Mouse (Mus musculus) lung, postnatal 14 days (tissue): ENCODE data around the gene Pdpr.
"Not testable (repeated sequence)": the region's sequence is repeated elsewhere in the genome, so short reads cannot be mapped to it uniquely, and the experiment has no call there.

Experiments
- DNase-seq: peaks from one replicate; pipeline ENCODE4 v3.0.0; 2021

The Pdpr gene

DNA sequence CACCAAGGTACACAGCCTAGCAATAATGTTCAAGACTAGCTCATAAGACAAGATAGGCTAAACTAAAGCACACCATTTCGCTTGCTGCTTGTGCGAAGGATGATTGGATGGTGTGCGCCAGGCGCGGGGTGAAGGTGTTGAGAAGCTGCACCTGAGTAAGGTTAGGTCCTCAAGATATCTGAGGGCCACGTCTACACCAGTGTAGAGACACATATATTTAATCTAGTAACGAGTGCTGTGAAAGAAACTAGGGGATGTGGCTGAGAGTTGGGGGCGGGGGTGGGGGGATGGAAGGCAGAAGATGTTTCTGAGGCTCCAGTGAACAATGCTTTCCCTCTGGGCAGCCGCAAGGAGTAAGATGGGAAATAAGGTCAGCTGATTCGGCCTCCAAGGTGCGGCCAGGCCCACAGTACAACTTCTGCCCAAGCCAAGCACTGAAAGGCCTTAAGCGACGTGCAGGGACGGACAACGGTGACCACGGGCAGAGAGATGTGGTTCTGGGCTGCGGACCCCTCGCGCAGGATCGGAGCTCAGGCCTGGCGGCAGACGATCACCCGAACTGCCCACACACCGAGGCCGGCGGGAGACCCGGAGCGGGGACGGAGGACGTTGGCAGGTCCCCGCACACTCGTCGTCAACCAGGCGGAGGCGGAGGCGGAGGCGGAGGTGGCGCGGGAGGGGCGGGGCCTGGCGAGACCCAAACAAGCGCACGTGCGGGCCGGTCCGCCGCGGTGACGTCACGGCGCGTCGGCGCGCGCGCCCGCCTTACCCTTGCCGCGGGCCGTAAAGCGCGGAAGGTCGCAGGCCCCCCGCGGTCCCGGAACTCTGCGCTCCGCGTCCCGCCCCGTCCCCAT, at the start of gene Pdpr:
Pdpr (plus strand) TSS at position 766 of the 854 bp plus-strand sequence.
- DNase-seq: peak; percentile 94

DNA sequence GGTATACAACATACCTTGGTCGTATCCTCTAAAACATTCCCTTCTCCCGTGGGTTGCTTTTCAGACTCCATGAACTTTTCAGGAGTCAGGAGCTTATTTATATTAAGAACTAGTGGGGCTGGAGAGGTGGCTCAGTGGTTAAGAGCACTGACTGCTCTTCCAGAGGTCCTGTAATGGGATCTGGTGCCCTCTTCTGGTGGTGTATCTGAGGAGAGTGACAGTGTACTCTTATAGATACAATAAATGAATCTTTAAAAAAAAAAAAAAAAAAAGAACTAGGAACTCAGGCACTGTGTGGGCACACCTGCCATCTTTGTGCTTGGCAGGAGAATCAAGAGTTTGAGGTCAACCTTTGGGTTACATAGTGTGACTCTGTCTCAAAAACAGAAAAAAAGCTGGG, 45.7 kb upstream of the Pdpr start:
- DNase-seq: no peak

DNA sequence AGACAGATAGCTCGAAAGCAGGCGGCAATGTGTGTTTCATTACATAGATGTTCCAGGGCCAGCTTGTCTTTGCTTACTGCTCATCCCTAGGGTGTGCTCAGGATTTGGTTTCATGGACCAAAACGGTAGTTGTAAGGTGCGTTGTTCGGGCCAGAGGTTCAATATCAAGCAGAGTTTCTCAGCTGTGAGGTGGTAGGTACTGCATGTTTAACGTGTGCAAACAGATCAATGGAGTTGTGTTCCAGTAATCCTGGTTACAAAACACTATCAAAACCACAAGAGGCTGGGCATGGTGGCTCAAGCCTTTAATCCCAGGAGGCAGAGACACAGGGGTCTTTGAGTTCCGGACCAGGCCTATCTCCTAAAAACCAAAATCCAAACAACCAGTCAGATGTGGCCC, 45.3 kb upstream of the Pdpr start:
- DNase-seq: no peak

DNA sequence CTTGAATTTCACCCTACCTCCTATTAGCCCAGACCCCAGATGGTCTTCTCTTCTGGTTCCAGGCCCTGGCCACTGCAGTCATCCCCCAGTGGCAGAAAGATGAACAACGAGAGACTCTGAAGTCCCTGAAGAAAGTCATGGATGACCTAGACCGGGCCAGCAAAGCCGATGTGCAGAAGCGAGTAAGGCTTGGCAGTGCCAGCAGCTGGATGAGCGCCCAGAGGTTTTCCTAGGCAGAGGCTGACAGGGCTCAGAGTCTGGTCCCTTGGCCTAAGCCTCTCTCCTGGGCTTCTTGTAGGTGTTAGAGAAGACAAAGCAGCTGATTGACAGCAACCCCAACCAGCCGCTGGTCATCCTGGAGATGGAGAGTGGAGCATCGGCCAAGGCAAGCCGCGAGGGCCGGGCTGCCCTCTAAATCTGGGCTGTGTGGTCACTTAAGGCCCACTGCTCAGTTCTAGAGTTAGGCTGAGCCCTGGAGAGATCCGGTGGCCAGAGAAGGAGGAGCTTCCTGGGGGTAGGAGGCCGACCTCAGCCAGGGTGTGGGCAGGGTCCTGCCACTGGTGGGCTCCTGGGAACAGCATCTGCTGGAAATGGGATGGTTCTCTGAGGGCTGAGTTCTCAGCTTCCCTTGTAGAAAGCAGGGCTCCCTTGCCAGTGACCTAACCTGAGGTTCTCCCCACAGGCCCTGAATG, 40.5 kb upstream of the Pdpr start:
- no peak for DNase-seq

DNA sequence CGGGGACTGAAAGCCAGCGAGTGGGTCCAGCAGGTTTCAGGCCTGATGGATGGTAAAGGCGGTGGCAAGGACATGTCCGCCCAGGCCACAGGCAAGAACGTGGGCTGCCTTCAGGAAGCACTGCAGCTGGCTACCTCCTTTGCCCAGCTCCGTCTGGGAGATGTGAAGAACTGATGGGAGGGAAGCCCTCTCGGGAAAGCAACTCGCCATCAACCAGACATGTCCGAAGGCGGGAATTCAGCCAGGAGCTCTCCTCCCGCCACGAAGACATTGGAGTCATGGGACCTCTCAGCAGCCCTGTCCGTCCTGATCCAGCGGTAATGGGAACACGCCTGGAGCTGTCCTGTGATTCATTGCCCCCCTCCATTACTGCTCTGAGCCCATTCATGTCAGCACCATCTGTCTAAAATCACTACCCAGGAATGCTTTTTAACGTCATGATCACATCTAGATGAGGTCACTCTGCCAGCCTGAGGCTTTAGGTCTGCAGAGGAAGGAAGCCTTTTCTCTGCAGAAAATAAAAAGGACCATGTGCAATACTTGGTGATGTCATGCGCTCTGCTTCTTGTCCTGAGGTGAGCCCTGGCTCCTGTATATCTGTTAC, 39.3 kb upstream of the Pdpr start:
- DNase-seq: no peak

DNA sequence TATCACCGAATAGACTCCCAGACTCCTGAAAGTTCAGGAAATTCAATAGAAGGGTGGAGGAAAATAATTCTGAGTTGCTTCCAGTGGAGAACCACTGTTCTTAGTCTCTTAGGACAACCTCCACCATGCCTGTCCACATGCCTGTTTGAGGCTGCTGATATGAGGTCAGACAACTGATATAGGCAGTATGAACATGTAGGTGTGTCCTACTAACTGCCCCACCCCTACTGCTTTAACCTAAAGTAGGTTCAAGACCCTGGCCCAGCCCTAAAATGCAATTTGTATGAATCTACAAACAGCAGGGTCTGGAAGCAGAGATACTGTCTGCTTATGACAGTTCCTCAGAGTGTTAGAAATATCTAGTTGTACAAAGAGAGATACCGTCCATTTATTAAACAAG, 38.8 kb upstream of the Pdpr start:
- no peak for DNase-seq

DNA sequence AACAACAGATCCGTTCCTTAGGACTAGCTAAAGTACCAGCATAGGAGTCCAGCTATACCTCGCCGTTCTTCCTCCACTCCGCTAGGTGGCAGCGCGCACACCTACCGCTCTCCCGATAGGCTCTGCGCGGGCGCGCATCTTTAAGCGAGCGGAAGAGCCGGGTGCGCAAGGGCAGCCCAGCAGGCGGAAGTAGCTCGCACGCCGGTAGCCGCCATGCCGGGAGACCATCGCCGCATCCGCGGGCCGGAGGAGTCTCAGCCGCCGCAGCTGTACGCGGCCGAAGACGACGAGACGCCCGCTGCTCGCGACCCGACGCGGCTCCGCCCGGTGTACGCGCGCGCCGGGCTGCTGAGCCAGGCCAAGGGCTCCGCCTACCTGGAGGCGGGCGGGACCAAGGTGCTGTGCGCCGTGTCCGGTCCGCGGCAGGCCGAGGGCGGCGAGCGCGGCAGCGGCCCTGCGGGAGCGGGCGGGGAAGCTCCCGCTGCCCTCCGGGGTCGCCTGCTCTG, 38.2 kb upstream of the Pdpr start, which contains the start of gene Exosc6:
Exosc6 (plus strand) TSS at position 182 of the 506 bp plus-strand sequence.
- peak; percentile 91 for DNase-seq

DNA sequence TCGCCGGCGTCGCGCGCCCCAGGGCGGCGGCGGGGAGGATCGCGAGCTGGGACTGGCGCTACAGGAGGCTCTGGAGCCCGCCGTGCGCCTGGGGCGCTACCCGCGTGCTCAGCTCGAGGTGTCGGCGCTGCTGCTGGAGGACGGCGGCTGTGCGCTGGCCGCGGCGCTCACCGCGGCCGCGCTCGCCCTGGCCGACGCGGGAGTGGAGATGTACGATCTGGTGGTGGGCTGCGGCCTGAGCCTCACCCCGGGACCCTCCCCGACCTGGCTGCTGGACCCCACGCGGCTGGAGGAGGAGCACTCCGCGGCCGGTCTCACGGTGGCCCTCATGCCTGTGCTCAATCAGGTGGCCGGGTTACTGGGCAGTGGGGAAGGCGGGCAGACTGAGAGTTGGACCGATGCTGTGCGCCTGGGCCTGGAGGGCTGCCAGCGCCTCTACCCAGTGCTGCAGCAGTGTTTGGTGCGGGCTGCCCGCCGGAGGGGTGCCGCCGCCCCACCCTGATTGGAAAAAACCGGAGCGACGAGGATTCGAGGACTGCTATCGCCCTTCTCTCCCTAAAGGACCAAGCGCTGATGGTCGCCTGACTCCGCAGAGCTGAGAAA, 37.6 kb upstream of the Pdpr start:
- peak; percentile 23 for DNase-seq

DNA sequence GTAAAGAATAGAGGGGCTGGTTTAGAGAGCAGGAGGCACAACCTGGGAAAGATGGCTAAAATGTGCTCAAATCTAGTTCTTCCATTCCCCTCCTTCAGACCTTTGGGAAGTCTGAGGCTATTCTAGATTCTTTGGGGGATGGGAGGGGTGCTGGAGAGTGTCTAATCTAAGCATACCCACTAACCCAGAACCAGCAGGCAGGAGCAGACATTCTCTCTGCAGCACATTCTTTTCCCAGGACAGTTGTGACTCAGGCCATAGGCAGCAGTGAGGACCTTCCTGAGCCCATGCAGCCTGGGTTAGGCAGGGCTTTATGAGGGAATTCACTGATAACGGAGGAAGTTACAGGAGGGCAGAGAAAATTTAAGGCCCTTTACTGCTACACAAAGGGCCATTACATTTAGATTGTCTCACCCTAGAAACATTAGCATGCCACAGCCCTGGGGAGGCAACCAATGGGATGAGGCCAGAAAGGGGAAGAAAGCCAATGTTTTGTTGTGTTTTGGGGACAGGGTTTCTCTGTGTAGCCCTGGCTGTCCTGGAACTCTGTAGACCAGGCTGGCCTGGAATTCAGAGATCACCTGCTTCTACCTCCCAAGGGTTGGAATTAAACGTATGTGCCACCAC, 35.4 kb upstream of the Pdpr start:
- DNase-seq: no peak

DNA sequence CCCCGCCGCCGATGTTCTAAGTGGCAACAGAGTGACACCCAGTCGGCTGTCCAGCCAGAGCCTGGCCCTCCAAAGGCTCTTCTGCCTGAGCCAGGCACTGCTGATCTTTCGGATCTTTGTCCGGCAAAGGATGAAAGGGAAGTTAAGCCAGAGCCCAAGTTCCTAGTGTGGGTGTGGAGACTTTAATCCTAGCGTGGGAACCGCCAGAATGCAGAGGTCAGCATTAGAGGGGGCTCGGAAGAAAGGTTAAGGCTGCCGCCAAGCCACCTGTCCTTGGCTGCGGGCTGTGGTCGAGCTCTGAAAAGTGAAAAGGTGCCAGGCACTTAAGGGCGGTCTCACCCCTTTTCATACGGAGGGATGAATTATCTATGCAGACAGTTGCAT, 32.8 kb upstream of the Pdpr start:
- no peak for DNase-seq

DNA sequence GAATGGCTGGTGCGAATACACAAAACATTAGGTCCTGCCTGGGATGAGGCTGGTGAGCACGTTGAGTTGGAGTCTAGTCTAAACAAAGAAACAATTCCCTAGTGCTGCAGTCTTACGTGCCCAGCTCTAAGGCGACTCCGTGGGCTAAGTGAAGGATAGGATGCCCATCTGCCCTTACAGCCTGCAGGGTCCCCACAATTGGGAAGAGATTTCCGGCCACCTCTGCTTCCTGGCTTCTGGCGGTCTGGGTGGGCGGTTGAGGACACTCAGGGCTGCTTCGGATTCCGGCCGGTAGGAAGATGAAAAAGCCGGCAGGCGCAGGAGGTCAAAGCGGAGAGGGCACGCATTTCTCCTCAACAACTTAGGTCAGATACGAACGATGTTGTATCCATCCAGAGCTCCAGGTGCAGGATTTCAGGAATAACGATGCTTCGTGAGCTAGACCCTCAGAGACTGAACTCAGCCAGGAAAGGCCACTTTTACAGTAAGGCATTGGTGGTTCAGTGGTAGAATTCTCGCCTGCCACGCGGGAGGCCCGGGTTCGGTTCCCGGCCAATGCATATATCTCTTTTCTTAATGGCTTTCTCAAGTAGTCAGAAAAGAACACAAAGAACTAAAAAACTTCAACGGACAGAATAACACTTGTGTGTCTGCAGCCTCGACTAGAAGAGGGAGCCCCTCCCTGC, 32.2 kb upstream of the Pdpr start:
- DNase-seq: peak; percentile 90

DNA sequence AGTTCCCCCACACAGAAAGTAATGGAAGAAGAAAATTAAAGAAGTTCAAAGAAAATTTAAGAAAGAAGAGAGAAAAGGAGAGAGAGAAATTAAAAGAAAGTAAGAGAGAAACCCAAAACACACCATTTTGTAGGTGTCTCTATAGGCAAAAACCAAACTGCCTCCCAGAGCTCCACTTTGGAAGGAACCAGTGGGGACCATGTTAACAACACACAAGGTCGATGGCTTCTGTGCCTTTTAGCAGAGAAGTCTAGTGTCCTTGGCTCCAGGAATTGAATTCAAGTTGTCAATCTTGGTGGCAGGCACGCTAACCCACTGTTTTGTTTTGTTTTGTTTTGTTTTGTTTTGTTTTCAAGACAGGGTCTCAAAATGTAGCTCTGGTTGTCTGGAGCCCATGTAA, 31.5 kb upstream of the Pdpr start:
- DNase-seq: no peak

DNA sequence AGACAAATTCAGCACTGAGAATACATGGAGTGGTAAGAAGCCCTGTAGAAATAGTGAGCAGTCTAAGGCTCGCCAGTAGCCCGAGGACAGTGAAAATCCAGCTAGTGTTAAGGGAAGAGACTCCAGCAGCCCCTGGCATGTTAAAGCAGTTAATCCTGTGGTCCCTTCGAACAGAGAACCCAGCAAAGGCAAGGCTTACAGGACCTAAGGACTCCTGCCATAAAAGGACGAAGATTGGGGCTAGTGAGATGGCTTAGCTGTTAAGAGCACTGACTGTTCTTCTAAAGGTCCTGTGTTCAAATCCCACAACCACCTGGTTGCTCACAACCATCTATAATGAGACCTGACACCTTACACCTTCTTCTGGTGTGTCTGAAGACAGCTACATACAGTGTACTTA, 28.1 kb upstream of the Pdpr start:
- no peak for DNase-seq

DNA sequence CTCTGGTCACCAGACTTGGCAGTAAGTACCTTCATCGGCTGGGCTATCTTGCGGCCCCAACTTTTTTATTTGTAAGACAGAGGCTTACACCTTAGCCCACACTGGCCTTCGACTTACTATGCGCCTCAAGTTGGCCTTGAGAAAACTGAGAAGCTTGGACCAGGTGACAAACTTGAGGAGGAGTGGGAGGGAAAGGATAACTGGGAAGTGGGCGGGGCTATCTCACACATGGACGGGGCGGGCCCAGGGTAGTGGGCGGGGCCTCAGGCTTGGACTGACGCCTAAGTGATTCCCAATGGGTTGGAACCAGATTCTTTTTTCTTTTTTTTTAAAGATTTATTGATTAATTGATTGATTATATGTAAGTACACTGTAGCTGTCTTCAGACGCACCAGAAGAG, 27.0 kb upstream of the Pdpr start:
- no peak for DNase-seq

DNA sequence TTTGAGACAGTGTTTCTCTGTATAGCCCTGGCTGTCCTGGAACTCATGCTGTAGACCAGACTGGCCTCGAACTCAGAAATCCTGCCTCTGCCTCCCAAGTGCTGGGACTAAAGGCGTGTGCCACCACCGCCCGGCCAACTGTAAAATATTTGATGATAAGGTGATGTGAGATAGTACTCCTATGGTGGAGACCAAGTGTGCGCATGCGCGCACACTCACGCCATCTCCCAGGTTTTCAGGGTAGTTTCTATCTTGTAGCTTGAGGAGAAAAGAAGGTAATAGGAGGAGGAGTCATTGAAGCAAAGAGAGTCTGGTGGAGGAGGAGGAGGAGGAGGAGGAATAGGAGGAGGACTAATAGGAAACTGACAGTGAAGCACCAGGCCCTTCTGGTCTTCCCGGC, 25.8 kb upstream of the Pdpr start:
- DNase-seq: not testable (repeated sequence)

DNA sequence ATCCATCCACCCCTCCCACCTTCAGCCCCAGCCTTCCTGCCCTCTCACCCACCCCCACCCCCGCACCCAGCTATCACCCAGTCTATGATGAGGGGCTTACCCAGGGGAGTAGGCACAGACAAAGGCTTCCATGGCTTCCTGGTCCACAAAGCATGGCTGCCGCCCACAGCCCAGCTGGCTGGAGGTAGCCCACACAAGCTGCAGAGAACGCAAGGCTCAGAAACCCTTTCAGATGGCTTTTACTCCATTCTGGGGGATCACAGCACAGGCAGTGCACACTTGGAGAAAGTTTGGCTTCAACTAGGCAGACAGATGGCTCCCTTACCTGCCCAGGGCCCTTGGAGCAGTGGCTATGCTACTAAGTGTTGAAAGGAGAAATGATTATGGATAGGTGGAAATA, 18.5 kb upstream of the Pdpr start:
- DNase-seq: no peak

DNA sequence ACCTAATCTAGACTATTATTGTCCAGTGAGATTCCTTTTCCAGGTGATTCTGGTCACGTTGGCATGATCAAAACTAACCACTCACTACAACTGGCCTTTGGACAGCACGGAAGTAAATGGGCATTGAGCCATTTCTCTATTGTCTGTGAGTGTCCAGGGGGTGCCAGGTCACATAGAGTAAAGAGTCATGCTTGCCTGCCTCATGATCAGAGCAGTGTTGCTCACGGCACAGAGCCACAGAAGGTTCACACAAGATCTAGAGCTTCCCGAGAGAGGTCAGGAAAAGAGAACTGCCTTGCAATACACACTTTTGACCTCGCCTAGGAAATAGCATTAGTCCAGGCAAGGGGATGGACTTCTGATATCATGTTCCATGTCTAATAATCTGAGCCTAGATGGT, 15.0 kb upstream of the Pdpr start:
- DNase-seq: no peak

DNA sequence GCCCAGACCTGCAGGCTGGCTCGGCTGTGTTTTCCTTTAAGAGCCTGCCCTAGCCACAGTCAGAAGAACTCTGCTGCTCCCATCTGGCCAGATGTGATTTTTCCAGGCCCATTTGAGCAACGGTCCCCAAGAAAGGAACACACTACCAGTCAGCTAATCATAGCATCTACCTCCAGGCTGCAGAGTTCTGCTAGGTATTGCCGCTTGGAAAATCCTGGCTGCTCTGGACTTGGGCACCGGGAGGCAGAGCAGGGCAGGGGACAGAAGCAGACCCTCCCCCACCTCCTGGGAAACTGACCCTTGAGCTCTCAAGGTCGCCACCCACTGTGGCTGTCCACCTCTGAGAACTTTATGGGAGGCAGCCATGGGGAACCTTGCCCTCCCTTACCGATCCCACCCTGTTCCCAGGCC, 14.6 kb upstream of the Pdpr start:
- DNase-seq: peak; percentile 28

DNA sequence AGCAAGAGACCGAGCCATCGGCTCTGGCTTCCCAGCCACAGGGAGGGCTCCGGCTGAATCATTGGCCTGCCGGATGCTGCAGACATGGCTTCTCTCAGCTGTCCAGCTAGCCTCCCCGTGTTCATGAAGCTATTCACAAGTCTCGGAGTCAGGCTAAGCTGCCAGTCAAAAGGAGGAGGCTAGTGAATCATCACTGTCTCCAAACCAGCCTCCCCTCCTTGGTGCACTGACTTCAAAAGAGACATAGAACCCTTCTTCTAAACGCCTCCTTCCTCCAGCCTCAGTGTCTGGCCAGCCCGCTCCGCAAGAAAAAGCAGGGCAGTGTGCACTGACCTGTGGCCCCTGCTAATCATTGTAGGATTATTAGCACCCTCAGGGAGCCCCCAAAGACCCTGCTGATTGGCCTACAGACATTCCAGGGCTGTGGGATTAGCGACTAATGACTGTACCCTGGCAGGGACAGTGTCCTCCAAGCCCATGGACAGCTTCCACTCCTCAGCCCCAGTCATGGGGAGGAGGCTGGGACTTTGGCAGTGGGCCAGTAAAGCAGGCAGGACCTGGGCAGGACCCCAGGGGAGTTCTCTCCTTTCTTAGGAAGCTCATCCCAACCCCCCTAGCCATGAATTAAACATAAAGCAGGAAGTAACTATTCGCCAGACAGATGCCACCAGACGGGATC, 12.7 kb upstream of the Pdpr start:
- no peak for DNase-seq

DNA sequence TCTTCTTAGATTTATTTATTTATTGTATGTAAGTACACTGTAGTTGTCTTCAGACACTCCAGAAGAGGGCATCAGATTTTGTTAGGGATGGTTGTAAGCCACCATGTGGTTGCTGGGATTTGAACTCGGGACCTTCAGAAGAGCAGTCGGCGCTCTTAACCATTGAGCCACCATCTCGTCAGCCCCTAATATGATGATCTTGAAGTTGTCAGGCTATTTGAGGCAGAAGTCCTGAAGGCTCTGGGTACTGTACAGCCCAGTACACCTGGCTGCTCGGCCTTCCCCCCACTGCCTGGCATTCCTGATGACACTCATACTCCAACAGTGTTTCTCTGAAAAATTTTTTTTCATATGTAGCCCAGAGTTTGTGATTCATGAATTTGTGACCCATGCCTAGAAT, 10.5 kb upstream of the Pdpr start:
- not testable (repeated sequence) for DNase-seq

DNA sequence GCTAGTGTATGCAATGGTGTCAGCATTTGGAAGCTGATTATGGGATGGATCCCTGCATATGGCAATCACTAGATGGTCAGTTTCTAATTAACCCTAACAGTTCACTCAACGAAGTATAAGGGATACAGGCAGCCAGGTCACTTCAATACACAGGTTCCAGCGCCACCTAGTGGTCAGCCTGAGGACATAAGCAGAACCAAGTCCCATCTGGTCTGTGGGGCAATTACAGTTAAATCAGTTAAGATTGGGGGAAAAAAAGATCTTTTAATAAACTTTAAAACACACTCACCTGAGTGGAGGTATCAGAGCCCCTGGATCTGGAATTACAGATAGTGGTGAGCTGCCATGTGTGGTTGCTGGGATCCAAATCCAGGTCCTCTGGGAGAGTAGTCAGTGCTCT, 4.3 kb upstream of the Pdpr start:
- peak; percentile 83 for DNase-seq

DNA sequence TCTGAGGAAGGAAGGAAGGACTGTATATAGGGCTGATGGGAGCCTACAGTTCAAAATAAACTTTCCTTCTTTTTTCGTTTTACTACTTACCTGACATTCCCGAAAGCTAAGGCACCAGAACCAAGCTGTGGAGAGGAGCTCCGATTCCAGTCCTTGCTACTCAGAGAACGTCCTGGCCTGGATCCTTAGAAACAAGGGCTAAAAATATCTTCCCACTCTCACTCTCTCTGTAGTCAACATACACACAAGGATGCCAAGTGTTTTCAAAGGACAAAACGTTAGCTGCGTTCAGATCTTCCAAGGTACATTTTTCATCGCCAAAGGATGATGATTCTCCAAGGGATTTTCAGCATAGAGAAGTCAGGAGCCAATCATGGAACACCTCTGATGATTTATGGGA, 2.7 kb upstream of the Pdpr start:
- DNase-seq: no peak
